Mouse (Mus musculus): ENCODE results near the gene Hhat.

Gene Hhat

DNA sequence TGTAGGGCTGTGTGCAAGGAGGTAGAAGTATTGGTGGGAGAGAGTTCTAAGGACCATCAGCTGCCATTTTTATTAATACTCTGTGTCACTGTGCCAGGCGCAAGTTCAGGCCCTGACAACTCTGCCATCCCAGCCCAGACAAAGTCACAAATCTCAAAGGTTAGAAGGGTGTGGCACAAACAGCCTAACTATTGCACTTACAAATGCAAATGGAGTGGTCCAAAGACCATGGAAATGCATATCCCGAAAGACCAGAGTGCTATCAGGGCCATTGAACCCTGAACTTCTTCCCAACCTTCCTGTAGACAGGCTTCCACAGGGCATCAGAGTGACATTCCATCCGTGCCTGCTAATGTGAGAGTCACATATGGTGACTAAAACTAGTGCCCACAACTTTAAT, 255.7 kb downstream of the Hhat start:
- in situ Hi-C loops (cut with MboI, MseI): no loop called here

DNA sequence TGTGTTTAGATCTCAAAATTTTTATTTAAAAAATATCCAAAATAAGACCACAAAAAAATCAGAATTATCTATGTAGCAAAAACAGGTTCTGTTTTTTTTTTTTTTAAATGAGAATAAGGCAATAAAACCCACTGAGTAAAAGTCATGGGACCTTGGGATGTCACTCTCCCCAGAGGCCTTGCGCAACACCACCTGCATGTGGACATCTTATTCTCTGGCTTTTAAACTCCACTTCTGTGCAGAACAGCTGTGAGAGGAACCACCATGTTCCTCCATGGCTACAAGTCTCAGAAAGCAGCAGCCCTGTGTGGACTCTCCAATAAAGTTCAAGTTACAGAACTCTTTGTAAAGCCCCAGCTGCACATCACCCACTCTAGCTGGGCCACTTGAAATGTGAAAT, 258.2 kb downstream of the Hhat start:
- in situ Hi-C loops (cut with MboI, MseI): no loop called here

DNA sequence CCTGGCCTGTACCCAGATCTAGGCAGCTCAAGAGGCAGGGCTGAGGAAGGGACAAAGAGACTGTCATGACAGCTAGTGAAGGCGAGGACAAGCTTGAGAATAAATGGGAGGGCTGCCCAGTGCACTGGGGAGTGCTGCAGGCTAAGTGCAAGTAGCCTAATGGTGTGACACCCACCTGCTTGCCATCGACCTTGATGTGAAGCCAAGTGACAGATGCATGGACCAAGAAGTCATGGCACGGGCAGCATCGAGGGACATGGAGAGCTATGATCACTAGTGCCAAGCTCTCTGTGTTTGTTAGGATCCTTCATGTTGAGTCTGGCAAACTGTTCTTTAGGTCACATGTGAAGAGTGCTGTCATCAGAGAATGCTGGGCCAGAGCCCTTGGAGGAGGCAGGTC, 267.4 kb downstream of the Hhat start:
- in situ Hi-C loops (cut with MboI, MseI): no loop called here

DNA sequence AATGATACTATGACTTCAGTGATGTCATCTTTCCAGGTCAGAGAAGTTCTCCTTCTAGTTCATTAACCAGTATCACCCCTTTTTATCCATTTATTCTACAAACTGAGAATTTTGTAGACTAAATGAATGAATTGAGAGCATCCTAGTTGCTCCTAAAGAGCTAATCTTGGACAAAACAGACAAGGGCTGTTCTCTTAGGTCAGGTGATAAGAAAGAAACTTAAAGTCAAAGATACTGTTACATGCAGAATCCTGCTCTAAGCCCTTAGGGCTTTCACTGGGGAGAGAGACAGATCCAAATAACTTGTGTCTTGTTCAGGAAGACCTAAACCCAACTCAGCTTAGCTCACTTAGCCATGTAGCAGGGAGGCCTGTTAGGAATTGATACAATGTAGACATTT, 268.2 kb downstream of the Hhat start:
- in situ Hi-C loops (cut with MboI, MseI): no loop called here

DNA sequence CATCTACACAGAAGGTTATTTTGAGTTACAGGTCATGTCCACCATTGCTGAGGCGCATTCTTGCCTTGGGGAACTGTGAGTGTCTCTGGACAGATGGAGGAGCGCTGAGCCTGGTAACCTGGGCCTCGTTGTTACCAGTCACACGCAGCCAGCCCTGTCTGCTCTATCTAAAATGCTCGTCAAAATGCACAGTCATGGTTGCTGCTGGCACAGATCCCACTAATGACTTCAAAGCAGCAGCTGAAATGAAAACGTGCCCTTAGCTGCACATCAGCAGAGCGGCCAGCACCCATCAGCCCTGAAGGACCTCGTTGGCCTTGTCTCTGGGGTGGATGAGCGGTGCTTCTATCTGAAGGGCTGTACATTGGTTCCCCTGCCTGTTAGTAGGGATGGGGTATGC, 269.0 kb downstream of the Hhat start:
- in situ Hi-C loops (cut with MboI, MseI): no loop called here

DNA sequence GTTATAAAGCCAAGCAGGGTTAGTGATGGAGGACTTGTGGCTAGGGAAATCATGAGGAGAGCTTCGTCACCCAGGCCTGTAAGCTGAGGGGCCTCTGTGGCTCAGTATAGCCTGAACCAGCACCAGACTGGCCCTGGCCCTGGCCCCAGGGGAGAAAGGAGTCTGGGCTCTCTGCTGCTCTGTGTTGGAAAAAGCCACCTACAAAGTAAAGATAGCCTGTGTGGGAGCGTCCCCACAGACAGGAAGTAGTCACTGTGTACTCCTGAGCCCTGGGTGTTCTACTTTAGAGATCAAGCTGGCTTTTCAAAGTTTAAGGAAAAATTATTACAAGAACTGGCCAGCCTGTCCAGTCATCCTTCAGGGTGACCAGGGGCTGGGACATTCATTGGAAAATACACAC, 273.5 kb downstream of the Hhat start:
- in situ Hi-C loops (cut with MboI, MseI): no loop called here

DNA sequence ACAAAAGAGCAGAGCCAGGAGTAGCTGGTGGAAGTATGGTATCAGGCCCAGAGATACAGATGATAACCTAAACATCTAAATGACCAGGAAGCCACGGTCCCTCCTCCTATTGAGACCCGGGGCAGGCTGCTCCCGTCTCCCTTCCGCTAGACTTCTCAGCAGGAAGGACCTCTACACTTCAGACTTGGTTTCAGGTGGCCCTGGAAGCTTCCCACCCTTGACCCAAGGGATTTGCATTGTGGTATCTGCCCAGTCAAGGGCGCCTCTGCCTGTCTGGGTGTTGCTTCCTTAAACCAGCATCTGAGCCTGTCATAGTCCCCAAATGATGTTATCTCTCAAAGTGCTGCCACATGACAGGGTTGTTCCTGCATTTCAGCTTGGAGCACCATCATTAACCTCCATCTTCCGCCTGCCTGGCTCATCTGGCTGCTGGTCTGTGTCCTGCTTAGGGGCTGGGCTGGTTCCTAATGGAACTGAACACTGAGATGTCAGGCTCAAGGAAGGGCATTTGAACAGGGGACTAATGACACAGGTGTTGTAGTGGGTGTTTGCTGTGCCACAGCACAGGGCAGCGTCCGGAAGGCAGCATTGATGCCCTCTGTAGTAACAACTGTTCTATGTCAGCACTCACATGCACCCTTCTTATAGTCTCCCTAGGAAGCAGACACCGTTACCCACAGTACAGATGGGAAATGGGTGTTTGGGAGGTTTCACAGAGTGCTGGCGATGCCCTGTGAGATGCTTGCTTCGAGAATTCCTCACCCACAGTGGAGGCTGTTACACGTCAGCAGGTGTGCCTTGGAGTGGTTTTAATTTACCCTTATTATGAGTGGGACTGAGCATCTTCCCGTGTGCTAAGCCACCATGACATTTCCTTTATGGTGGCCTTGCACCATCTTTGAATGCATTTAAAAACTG, 280.9 kb downstream of the Hhat start:
- in situ Hi-C loops (cut with MboI, MseI): no loop called here

DNA sequence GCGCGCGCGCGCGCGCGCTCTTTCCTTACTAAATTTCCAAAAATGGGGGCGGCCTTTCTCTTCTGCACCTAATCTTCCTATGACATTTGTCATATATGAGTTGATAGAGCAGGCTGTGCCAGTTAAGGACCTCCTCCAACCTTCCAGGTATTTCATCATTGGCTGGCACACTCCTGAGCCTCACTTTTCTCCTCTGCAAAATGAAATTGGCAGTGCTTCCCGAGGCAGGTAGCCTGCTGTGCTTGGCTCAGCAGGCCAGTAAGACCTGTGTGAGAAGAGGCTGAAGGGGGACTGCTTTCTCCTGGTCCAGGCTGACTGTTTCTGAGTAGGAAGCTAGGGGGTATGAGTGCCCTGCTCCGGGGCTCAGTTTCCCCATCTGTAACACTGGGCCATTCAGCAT, 283.5 kb downstream of the Hhat start:
- in situ Hi-C loops (cut with MboI, MseI): no loop called here

DNA sequence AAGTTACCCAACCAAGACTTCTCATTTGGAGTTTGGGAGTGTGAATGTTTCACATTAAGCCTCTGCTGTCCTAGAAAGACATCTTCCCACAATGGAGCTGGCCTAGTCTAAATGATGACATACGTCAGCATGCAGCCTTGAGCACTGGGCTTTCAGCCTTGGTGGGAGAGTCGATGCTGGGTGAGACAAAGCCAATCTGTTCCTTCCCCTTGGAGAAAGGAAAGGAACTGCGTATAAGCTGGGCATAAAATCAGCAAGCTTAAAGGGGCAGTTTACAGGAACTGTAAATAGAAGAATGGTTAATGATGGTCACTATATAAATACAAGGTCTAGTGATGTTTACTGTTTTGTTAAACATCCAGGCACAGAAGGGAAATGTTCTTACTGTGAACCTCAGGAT, 286.0 kb downstream of the Hhat start:
- in situ Hi-C loops (cut with MboI, MseI): no loop called here

DNA sequence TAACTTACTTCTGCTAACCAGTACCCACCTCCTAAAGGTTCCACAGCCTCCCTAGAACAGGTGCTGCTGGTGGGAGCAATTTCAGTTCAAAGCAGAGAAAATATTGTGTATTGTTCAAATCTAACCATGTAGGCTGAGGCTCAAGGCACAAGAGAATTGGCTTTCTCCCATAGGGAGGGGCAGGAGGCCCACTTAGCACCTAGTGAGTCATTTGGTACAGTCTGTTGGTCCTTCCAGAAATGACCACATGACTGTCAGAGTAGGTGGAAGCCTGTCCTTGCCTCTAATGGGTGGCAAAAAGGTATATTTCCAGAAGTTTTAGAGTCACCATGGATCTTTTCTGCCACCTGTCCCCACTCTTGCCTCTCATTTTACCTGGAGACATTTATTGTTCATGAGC, 289.6 kb downstream of the Hhat start:
- in situ Hi-C loops (cut with MboI, MseI): no loop called here

DNA sequence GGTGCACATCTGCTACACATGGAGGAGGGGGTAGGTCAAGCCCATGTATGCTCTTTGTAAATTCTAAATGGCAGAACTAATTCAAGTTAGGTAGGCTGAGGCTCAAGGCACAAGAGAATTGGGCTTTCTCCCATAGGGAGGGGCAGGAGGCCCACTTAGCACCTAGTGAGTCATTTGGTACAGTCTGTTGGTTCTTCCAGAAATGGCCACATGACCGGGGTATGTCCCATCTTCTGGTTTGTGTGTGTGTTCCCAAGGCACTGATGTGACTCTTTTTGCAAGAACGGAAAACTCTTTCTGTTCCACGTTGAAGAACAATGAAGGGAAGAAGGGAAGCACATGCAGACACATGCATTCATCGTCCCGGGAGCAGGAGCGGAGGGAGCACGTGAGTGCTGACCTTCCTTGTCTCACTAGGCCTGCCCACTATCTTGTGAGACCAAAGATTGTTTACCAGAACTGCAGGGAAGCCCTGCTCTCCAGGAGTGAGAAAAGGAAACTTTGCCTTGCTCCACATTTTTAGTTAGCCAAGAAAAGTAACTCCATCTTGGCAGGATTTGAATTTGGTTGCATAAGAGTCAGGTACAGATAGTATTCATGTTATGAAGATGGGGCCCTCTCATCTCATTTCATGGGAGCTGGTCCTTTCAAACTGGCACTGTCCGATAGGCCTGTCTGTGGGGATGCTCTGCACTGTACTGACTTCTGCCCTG, 290.8 kb downstream of the Hhat start:
- in situ Hi-C loops (cut with MboI, MseI): no loop called here

DNA sequence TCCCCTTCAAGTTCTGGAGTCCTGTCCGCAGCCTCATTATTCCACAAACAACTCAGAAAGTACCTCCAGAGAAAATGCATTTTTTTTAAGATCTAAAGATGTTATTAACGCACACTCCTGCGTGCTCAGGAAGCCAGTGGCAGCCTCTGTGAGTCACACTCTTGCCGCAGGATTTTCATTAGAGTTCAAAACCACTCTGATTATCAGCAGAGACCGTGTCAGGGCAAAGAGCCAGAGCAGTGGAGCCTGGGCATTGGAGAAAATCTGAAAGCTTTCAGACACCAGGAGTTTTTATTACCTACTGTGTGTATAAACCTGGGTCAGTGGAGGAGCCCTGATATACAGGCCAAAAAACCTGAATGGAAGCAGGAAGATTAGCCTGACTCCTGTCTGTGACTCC, 292.8 kb downstream of the Hhat start:
- in situ Hi-C loops (cut with MboI, MseI): loop anchor here in 1 of 2 experiments (5.0 kb wide), 1 partner anchor 76 kb away; no protein-coding TSS in a partner anchor

DNA sequence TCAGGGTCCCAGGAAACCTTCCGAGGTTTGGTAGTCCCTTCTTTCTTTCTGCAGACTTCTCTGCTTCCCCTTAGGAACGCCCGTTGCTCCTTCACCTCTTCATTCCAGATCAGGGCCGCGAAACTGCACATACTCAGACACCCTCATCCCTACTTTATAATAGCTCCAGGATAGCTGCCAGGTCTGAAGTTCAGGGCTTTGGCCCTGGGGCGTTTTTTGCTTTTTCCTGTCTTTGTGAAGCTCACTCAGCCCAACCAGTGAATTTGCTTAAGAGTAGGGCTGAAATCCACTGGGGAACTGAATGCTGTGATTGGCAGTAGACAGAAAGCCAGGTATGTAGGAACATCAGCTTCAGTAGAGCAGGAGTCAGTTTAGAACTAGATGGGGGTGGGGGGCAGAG, 293.5 kb downstream of the Hhat start:
- in situ Hi-C loops (cut with MboI, MseI): loop anchor here in 1 of 2 experiments (5.0 kb wide), 1 partner anchor 75 kb away; no protein-coding TSS in a partner anchor

DNA sequence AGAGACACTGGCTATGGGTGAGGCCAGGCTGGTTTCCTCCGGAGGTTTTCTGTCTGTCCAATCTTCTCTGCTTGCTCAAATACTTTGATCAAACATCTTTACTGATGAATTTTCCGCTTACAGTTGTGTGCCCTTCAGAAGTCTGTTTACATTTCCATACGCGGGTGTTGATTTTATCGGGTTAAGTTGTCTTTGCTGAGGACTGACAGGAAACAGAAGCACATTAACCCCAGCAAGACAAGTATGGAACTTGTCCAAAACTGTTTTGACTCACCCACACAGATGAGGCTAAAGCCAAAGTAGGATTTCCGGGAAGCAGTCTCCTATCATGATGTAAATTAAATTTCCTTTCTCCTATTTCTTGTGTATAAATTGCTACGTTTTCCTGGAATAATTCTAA, 294.3 kb downstream of the Hhat start:
- in situ Hi-C loops (cut with MboI, MseI): loop anchor here in 1 of 2 experiments (5.0 kb wide), 1 partner anchor 74 kb away; no protein-coding TSS in a partner anchor

DNA sequence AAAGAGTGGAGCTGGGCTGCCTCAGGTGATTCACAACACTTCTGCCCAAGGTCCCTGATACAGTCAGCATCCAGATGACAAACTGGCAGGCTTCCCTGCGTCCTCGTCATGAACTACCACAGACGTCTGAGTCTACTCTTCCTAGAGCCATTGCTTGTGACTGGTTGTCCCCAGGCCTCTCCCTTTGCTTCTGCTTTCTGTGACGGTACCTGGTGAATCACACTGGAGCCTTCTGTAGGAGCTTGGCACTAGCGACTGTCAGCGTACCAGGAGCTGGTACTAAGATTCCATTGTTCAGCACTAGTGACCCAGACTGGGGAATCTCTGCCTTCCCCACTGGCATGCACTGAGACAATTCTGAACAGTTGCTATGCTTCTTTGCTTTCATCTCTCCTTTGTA, 297.9 kb downstream of the Hhat start:
- in situ Hi-C loops (cut with MboI, MseI): loop anchor here in 1 of 2 experiments (25.0 kb wide), 1 partner anchor 1589 kb away; no protein-coding TSS in a partner anchor

DNA sequence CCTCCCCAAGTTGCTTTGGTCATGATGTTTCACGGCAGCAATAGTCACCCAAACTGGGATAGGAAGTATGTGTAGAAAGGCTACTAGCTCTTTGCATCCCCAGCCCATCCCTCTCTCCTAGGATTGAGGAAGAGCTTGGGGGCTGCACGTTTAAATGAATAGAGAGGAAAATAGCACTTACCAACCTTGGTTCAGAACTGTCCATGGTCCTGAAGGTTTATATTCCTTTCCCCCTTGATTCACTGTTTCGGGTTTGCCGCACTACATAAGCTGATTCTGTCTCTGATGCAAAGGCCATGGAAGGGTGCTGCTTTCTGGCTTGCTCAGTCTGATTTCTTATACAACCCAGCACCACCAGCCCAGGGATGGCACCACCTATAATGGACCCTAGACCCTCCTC, 298.7 kb downstream of the Hhat start:
- in situ Hi-C loops (cut with MboI, MseI): loop anchor here in 1 of 2 experiments (25.0 kb wide), 1 partner anchor 1590 kb away; no protein-coding TSS in a partner anchor

DNA sequence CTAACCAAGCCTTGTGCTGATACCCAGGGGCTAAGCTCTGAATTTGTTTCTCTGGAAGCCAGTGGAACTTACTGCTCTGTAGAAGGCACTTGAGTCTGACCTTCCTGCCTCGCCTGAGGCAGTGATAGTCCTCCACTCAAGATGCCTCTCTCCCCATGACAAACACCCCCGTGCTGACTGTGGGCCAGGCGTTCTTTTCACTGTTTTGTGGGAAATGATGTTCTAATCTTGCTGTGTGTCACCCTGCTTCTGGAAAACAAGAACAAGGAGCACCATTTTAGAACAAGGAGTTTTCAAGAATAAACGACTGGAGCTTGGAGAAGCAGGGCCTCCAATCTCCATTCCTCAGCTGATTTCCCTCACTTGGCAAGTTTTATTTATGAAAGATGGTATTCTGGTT, 307.3 kb downstream of the Hhat start:
- in situ Hi-C loops (cut with MboI, MseI): loop anchor here in 1 of 2 experiments (25.0 kb wide), 1 partner anchor 1599 kb away; no protein-coding TSS in a partner anchor

DNA sequence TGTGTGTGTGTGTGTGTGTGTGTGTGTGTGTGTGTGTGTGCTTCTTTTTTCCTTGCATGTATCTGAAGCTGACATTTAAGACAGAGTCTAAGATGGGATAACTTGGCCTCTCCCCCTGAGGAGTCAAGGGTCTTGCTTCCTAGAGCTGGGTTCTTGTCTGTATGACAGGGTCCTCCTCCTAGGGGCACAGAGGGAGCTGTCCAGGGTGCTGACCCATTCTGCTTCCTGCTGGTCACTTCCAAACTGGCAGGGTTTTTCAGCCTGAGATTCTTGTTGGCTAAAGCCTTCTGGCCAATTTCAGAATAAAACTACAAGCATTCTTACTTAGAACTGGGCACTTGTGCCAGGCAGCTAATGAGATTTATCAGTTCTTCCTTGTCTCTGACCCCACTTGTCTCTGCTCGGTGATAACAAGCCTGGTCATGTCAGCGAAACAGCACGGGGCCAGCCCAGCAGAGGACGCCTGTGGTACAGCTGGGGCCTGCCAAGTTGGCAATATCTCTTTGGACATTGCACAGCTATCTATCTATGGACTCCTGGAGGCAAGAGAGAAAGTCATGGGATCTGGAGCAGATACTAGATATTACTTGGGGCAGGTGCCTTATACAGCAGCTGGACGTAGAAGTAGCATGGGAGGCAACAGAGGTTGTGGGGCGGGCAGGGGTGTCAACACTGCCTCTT, 313.4 kb downstream of the Hhat start:
- in situ Hi-C loops (cut with MboI, MseI): loop anchor here in 1 of 2 experiments (25.0 kb wide), 1 partner anchor 1605 kb away; no protein-coding TSS in a partner anchor

DNA sequence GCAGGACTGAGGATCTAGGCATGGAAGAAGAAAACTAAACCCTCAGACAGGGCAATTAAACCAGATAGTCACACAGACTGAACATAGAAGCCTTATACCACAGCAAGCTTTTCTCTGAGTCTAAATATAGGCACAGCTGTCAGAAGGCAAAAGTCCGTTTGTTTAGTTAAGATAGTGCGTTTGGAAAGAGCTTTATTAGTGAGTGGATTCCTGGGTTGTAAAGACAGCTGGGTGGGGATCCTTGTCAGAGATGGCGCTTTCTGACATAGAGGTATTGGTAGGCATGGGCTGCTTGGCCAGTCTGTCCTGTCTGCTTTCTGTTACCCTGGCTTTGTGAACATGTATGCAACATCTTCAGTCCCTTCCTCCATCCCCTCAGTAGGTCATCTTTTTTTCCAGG, 314.0 kb downstream of the Hhat start:
- in situ Hi-C loops (cut with MboI, MseI): loop anchor here in 1 of 2 experiments (25.0 kb wide), 1 partner anchor 1605 kb away; no protein-coding TSS in a partner anchor

DNA sequence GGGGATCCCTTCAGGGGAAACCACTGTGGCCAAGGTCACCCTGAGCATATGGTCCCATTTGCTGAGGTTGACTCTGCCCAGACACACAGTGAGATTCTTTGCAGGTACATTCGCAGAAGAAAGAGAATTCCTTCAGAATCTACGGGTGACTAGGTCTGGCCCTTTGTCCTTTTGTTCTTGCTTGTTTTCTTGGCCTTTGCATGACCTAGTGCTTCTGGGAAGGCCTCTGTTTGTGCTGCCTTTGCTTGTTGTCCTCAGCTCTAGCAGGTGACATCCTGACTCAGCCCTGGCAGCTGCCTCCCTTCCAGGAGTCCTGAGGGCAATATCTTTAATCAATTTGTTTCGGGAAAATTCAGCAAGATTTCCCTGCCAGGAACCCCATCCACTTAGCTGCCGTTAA, 316.0 kb downstream of the Hhat start:
- in situ Hi-C loops (cut with MboI, MseI): loop anchor here in 1 of 2 experiments (25.0 kb wide), 1 partner anchor 1607 kb away; no protein-coding TSS in a partner anchor

DNA sequence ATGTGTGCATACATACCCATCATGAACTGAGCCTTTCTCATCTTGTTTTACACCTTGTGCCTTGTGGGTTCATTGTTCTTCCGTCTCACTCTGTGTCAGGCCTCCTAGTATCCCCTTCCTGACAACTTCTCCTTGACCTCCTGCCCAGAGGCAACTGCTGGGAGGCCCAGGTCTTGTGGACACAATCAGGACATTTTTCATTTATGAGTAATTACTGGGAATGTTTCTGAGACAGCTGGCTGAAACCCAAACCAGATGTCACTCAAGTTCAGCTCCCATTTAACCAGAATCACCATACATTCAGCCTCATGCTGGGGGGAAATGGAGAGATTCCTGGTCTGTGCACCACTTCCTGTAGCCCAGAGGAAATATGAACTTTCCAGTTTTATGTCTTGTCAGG, 316.5 kb downstream of the Hhat start:
- in situ Hi-C loops (cut with MboI, MseI): loop anchor here in 1 of 2 experiments (25.0 kb wide), 1 partner anchor 1608 kb away; no protein-coding TSS in a partner anchor

Measured in T-helper 17 cell (primary cell).